Mouse (Mus musculus): ENCODE data around the gene Fam107b.

DNA sequence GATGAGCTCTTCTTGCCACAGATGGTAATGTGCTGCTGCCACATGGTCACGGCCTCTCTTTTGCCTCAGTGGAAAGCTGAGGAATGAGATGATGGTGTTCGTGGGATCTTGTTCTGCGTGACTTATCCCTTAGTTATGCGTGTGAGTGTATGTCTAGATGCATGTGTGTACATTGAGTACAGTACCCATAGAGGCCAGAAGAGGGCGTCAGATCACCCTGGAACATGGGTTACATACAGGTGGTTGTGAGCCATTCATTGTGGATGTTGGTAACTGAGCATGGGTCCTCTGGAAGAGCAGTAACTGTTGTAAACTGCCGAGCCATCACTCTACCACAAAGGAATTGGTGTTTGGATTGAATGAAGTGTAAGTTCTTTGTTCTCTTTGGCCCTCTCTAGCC is 188.1 kb downstream of the Fam107b start:
- TF ChIP-seq CTCF (IDR thresholded peaks at IDR 0.05; ENCODE audit: low read depth) = peak; percentile 47
- no peak for TF ChIP-seq EP300 (IDR thresholded peaks at IDR 0.05; ENCODE audit: low read depth)

Measured in liver, embryonic 14.5 days (tissue).